Mouse (Mus musculus) heart, adult 9 months (tissue): ENCODE measurements around the gene Mpp3.
A peak's percentile ranks its signal among the peaks of the same experiment; 100 is the strongest.

Experiments used
- DNase-seq, 2 experiments: peaks; one replicate each; pipeline ENCODE4 v3.0.0; 2022; ENCODE audit warnings: low spot score in 2 of 2

The Mpp3 gene

DNA sequence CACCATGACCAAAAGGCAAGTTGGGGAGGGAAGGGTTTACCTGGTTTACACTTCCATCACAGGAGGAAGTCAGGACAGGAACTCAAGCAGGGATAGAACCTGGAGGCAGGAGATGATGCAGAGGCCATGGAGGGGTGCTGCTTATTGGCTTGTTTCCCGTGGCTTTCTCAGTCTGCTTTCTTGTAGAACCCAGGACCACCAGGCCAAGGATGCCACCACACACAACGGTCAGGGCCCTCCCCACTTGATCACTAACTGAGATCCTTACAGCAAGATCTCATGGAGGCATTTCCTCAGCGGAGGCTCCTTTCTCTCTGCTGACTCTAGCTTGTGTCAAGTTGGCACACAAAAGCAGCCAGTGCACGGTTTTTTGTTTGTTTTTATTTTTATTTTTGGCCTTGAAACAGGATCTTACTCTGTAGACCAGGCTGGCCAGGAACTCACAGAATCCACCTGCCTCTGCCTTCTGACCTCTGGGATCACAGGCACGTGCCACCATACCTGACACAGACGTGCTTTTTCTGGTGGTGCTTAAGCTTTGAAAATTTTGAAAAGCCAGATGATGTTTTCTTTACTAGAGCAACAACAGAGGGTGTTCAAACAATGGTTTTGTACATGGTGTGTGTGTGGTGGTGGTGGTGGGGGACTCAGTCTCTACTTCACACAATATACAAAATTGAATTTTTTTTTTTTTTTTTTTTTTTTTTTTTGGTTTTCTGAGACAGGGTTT lies at the start of gene Mpp3:
Gene Mpp3, minus strand, starts transcription at position 375 of the 730 bp plus-strand sequence.
- no peak for DNase-seq

- DNase-seq, result no peak
These were observed 45.5 kb upstream of the Mpp3 start for GRCm38 (mm10) chr11:102073722-102074121.

GRCm38 (mm10) chr11:102072729-102073128 lies 44.5 kb upstream of the Mpp3 start:
- no peak for DNase-seq

DNA sequence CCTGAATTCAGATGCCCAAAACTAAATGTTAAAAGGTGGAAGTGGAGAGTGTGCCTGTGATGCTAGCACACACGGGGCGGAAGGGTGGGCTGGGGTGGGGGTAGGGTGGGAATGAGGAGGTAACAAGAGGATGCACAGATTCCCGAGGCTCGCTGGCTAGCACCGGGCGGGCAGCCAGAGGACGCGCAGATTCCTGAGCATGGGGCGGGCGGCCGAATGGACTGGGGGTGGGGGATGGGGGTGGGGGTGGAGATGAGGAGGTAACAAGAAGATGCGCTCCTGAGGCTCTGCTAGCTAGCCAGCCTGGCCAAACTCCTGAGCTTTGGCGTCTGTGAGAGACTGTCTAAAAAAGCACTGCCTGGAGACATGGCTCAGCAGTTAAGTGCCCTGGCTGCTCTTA lies 42.2 kb upstream of the Mpp3 start:
- DNase-seq, result no peak

DNA sequence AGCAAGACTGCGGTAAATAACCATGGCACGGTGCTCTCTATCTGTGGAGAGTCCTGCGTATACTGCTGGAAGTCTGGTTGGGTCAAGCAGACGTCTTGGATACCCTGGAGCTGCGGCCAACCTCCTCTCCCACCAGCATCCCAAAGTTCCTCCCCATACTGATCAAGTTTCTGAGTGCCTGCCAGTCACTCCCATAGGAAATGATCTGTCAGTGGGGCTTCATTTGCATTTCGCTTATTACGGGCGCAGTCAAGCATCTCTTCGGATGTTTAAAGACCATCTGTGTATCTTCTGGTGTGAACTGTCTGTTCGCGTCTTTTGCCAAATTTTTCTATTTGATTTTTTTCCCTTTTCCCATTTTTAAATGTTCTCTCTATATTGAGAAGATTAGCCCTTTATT lies 41.4 kb upstream of the Mpp3 start:
- no peak for DNase-seq

DNA sequence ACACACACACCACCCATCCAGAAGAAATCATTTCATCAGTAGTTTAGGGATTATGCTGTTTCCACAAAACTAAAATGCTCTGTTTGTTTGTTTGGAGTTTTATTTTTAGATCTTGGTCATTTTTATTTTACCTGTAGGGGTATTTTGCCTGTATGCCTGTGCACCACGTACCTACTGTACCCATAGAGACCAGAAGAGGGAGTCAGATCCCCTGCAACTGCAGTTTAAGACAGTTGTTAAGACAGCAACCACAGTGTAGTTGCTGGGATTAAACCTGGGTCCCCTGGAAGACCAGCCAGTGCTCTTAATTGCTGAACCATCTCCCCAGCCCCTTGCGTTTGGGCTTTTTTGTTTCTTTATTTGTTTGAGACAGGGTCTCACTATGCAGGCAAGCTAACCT lies 40.7 kb upstream of the Mpp3 start:
- DNase-seq, result no peak

DNA sequence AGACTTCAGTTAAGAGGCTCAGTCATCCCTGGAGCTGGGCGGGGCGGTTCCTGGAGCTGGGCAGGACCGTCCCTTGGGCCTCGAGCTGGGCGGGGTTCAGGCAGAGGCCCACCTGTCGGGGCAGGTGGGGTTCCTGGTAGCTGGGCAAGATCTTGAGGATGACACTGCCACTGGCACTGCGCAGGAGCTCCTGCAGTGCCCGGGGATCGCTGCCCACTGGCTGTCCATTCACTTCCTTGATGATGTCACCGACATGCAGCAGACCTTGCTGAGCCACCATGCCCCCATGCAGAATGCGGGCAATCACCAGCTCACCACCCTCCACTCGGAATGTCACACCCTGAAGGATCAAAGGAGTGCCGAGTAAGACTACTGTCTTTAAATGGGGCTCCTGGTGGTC lies 34.8 kb upstream of the Mpp3 start:
- DNase-seq, result no peak

DNA sequence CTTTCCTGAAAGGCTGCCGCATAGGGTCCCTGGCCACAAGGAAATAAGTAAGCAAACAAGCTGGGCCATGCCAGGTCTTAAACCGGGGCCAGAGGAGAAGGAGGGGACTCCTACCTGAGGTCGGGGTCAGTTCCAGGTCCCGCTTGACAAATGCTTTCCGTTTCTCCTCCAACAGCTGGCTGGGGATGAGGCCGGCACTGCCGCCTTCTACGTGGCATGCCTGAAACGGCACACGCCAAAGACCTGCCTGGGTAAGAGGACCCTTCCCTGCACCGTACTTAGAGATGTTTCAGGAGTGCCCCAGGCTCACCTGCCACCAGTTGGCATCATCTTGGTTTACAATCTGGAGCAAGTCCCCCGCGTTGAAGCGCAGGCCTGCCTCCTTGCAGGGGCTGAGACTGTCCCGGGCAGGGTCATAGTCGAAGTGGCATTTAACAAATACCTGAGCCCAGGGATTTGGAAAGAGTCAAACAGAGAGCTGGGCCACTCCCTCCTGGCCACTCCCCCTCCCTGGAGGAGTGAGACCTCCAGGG lies 33.7 kb upstream of the Mpp3 start:
- no peak for DNase-seq

DNA sequence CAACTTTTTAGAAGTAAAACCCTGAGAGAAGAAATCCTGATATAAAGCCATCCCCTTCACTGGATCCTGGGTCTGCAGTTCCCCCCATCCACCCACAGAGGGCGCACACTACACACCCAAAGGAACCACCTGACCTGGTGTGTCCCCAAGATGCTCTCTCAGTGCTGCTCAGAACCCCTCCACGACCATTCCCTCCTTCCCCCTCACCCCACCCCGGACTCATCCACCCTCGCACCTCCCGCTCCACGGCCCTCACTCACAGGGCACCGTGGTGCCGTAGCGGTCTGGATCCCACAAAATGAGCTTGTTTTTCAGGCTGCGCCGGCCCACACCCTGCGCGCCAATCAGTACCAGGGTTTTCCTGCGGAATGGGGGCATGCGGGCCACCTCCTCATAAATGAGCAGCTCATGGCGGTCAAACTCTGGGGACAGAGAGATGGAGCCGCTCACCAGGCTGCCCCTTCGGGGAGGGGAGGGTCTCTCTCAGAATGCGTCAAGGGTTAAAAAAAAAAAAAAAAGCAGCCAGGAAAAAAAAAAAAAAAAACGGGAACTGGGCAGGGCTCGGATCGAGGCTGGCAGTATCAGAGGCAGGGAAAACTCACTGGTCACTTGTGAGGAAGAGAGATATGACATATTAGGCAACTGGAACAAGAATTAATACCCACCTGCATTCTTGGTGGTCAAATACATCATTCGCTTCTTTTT lies 33.1 kb upstream of the Mpp3 start:
- DNase-seq, result peak; percentile 70 to 77

DNA sequence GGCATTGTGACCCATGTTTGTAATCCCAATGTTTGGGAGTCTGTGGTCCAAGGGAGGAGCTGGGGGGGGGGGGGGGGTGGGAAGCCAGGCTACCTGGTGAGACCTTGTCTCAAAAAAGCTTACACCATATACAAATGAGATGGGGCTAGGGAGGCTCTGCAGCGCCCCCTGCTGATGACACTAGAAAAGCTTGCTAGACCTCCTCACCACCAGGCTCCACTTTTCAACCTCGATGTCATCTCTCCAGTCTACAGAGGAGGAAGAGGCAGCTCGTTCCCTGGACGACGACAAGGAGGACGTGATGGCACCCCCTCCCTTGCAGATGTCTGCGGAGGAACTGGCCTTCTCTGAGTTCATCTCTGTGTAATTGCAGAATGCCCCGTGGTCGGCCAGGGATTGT lies 25.6 kb upstream of the Mpp3 start:
- peak in 1 of 2 experiments; percentile 37 for DNase-seq

DNA sequence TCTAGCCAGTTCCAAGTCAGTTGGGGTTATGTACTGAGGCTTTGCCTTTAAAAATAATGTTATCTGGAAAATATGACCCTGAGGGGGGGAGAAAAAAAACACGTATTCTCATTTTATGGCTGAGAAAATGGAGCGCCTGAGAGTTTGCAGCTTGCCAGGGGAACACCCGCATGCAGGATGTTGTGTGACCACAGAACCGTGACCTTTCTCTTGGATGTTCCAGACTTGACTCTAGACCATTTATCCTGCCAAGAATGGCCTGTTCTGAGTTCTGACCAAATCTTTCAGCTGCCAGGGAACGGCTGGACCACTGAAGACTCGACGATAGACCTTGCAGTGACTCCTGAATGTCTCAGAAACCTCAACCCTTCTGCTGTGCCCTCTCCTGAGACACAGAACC lies 24.9 kb upstream of the Mpp3 start:
- DNase-seq, result peak; percentile 77 to 82

DNA sequence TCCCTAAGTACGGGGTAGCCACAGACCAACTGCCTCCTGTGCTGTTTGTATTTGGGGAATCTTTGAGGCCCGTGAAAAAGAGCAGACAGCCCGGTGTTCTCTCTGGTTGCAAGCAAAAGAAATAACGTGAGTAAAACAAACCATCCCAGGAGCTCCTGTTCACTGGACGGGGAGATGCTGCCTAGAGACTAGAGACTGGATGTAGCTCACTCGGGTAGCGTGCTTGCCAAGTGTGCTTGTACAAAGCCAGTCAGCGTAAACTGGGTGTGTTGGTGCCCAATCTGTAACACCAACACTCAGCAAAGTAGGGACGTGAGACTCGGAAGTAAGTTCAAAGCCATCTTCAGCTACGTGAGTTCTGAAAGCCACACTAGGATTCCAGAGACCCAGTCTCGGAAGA lies 24.4 kb upstream of the Mpp3 start:
- DNase-seq, result no peak

DNA sequence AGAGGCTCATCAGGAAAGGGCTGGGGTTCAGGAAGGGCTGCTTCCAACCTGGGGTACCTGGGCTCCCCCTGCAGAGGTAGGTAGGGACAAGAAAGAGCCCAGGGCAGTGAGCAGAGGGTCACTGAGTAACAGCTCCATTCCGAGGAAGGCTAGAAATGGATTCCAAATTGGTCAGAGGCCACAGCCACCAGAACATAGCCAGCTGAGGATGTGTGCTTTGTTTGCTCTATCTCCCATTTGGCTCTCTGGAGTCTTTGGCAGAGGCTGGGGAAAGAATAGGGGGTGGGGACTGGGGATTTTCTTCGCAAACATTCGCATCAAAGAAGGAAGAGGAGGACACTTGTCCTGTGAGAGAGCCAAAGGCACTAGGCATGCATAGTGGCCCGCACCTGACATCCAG lies 23.7 kb upstream of the Mpp3 start:
- peak; percentile 77 to 78 for DNase-seq

DNA sequence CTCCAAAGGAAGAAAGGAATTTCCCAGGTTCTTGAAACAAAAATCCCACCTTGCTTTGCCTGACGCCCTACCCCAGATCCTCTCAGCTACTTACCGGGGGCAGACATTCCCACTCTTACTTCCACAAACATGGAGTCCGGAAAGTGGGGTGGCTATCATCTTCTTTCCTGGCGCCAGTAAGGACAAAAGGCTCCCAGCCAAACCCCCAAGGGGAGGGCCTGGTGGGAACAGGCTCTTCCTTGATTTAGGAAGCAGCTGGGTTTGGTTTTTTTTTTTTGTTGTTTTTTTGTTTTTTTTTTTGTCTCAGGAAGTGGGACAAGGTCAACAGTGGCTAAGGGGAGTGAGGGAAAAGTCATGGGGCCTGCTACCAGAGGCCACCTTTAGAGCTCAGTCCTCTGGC lies 23.3 kb upstream of the Mpp3 start:
- DNase-seq, result peak; percentile 86 to 91

- peak; percentile 60 to 79 for DNase-seq
These were observed 21.7 kb upstream of the Mpp3 start for GRCm38 (mm10) chr11:102049875-102050482.

DNA sequence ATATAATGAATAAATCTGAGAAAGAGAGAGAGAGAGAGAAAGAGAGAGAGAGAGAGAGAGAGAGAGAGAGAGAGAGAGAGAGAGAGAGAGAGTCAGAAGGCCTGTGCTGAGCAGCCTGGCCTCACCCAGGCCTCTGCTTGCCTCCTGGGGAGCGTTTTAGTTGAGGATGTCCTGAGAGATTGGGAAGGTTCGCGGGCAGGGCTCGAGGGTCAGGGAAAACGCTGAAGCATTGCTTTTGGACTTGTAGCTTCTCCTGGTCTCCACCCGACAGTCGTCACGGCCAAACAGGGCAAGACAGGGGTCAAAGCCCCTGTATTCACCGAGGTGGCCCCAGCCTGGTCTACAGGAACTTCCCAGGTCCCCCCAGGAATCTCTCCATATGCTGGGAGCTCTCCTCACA lies 18.3 kb upstream of the Mpp3 start:
- no peak for DNase-seq

- DNase-seq, result peak; percentile 34 to 65
These were observed 16.5 kb upstream of the Mpp3 start for GRCm38 (mm10) chr11:102044691-102045212.

DNA sequence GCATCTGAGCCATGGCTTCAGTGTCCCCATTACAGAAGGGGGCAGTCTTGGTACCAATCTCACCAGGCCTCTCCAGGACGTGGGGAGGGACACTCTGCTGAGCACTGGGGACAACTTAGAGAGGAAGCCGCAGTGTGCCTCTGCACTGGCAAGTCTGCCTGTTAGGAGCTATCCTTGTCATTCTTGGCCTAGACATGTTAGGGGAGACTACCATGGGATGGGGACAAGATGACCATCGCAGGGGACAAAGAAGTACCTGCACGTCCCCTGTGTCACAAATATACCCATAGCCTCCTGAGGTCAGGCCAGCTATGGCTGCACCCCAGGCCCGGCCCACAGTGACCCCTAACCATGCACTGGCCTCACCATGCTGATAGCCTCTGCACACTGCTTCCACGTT lies 15.1 kb upstream of the Mpp3 start:
- no peak for DNase-seq

DNA sequence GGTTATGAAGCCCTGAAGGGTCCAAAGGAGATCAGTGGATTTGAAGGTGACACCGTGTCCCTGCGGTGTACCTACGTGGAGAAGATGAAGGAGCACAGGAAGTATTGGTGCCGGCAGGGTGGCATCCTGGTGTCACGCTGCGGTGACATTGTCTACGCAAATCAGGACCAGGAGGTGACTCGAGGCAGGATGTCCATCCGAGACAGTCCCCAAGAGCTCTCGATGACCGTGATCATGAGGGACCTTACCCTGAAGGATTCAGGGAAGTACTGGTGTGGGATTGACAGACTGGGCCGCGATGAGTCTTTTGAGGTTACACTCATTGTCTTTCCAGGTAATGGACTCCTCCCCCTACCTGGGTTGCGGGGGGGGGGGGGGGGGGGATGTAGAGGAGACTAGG lies 14.7 kb upstream of the Mpp3 start:
- DNase-seq, result no peak

DNA sequence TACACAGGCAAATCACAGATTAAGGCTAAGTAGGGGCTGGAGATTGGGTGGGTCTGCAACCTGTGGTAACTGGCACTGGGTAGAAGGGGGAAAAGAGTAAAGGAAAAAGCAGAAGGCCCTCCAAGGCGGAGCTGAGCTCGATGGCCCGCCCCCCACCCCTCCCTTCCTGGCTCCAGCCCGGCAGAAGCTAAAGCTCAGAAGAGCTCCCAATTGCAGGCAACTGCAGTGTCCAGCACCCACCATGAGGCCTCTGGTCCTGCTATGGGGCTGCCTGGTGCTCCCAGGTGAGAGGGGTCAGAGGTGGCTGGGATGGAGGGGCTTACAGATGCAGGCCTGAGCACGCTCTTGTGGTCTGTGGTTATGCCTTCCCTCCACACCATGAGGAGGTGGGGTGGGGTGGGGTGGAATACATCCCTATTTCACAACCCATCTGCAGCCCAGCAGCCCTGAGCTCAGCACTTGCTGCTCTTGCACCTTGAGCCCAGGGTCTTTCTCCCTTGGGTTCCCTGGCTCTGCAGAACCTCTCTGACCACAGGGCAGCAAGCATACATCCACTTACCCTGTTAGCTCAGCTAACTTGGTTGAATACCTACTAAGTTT lies 13.2 kb upstream of the Mpp3 start, which contains the start of gene Cd300lg:
Gene Cd300lg, plus strand, starts transcription at position 160 of the 600 bp plus-strand sequence.
- DNase-seq, result peak in 1 of 2 experiments; percentile 68

GRCm38 (mm10) chr11:102040646-102041045 lies 12.4 kb upstream of the Mpp3 start:
- no peak for DNase-seq

- peak; percentile 89 for DNase-seq
These were observed 11.9 kb upstream of the Mpp3 start for GRCm38 (mm10) chr11:102040138-102040524.
